Comparison of ENCODE assay signal across 8 mouse cellular contexts in genomic region chr10:80621940-80622660, GRCm38 (mm10). TPM values are rescaled to one million over a fixed set of nuclear protein-coding genes. Genes with fewer than 3 reads are reported as not detected.
DNase-seq lines count a peak whose midpoint lies in the region; ATAC-seq and TF ChIP-seq lines count a peak whose summit lies in the region.

No protein-coding gene starts in this region.

- no peak for TF ChIP-seq POLR2A in bone marrow macrophage, adult 2 months (IDR thresholded peaks at IDR 0.05; ENCODE audit: borderline replicate concordance, low read depth, low read length)
- TF ChIP-seq POLR2A in embryonic fibroblast, embryonic 13.5 days (IDR thresholded peaks at IDR 0.05; ENCODE audit: low read depth, low read length) = peak; percentile 59

- H3K4me3 ChIP-seq in bone marrow macrophage, adult 2 months (ENCODE audit: insufficient read depth, low read length) = peak overlapping the region; percentile 65
- H3K4me3 ChIP-seq in embryonic fibroblast, embryonic 13.5 days (ENCODE audit: insufficient read depth, low read length) = peak overlapping the region; percentile 44
- peak overlapping the region; percentile 74 for H3K4me3 ChIP-seq in kidney, embryonic 14.5 days (ENCODE audit: low read length)
- H3K4me3 ChIP-seq in limb, embryonic 15.5 days = peak overlapping the region; percentile 94

- H3K27me3 ChIP-seq in kidney, embryonic 14.5 days (ENCODE audit: control insufficient read depth, insufficient read depth, low read length) = no peaks in the 10 kb centered on the region
- H3K27me3 ChIP-seq in limb, embryonic 15.5 days = no peaks in the 10 kb centered on the region

- peaks cover 23% of the 10 kb centered on the region for H3K4me1 ChIP-seq in bone marrow macrophage, adult 2 months (ENCODE audit: control insufficient read depth, insufficient read depth, low read length)
- H3K4me1 ChIP-seq in embryonic fibroblast, embryonic 13.5 days (ENCODE audit: control insufficient read depth, insufficient read depth, low read length) = 0 out of 2 replicates have a peak, but pooled peaks cover 7% of the 10 kb centered on the region
- H3K4me1 ChIP-seq in kidney, embryonic 14.5 days (ENCODE audit: control insufficient read depth, insufficient read depth, low read length) = peaks cover 30% of the 10 kb centered on the region
- peaks cover 33% of the 10 kb centered on the region for H3K4me1 ChIP-seq in limb, embryonic 15.5 days

- under 1% methylated on average over 64 of the region's 64 CpGs for WGBS in kidney, embryonic 14.5 days
- WGBS in limb, embryonic 15.5 days = under 1% methylated on average over 64 of the region's 64 CpGs

- no peaks in the 10 kb centered on the region for H3K9me3 ChIP-seq in kidney, embryonic 14.5 days (ENCODE audit: control insufficient read depth, low read length)
- no peaks in the 10 kb centered on the region for H3K9me3 ChIP-seq in limb, embryonic 15.5 days

- H3K27ac ChIP-seq in bone marrow macrophage, adult 2 months (ENCODE audit: insufficient read depth, low read depth, low read length) = peak overlapping the region; percentile 83
- H3K27ac ChIP-seq in embryonic fibroblast, embryonic 13.5 days (ENCODE audit: insufficient read depth, low read length) = peak overlapping the region; percentile 83
- H3K27ac ChIP-seq in kidney, embryonic 14.5 days (ENCODE audit: low read depth, low read length) = peak overlapping the region; percentile 95
- peak overlapping the region; percentile 96 for H3K27ac ChIP-seq in limb, embryonic 15.5 days

- peak; percentile 94 for ATAC-seq in kidney, embryonic 14.5 days (ENCODE audit: low FRiP score, low TSS enrichment)
- ATAC-seq in limb, embryonic 15.5 days (ENCODE audit: insufficient number of reproducible peaks, low FRiP score, low TSS enrichment, low read depth) = peak; percentile 96

- peak overlapping the region; percentile 52; the same call in 1 of the 2 replicates for H3K9ac ChIP-seq in kidney, embryonic 14.5 days (ENCODE audit: low read depth, low read length)
- no peak overlapping the region; the same call in 1 of the 2 replicates for H3K9ac ChIP-seq in limb, embryonic 15.5 days

- H3K4me2 ChIP-seq in kidney, embryonic 14.5 days (replicated peaks; ENCODE audit: low read depth, low read length) = peak overlapping the region; percentile 82
- peak overlapping the region; percentile 56 for H3K4me2 ChIP-seq in limb, embryonic 15.5 days

- peaks cover 4% of the 10 kb centered on the region; the same call in 1 of the 2 replicates for H3K36me3 ChIP-seq in kidney, embryonic 14.5 days (ENCODE audit: control insufficient read depth, insufficient read depth, low read length)
- H3K36me3 ChIP-seq in limb, embryonic 15.5 days = no peaks in the 10 kb centered on the region

- DNase-seq in A20 (ENCODE audit: low read depth, low spot score) = peak; percentile 100
- DNase-seq in heart, adult 9 months (ENCODE audit: low spot score in 2 of 2) = peak; percentile 99
- DNase-seq in monocyte, adult 2 months (ENCODE audit: low read depth in 1 of 2, low spot score in 2 of 2) = peak; percentile 97 to 100
- peak; percentile 99 to 100 for DNase-seq in spleen, postnatal 36 days (ENCODE audit: low spot score in 2 of 2)

- TF ChIP-seq CTCF in bone marrow macrophage, adult 2 months (IDR thresholded peaks at IDR 0.05; ENCODE audit: low read depth, low read length) = no peak
- no peak for TF ChIP-seq CTCF in embryonic fibroblast, embryonic 13.5 days (IDR thresholded peaks at IDR 0.05; ENCODE audit: borderline replicate concordance, insufficient read depth, low read length)

RNA-seq across cellular contexts. Expression of gene Csnk1g2, which starts 0.5 kb away (rescaled TPM):
- polyA plus RNA-seq in bone marrow macrophage, adult 2 months (2012; ENCODE audit: insufficient read depth, insufficient read length, missing spikeins) = 87.3 and 98.4 TPM in 2 replicates
- 92.4 and 105 TPM in 2 replicates for polyA plus RNA-seq in embryonic fibroblast, embryonic 13.5 days (2011; ENCODE audit: insufficient read length, low read depth, missing spikeins)
- polyA plus RNA-seq in kidney, embryonic 14.5 days (2014; fragmentation: Nextera tagmentation; extraction: Ambion mirVana) = 127 and 134 TPM in 2 replicates
- 126 and 148 TPM in 2 replicates for polyA plus RNA-seq in limb, embryonic 15.5 days (2015; fragmentation: Nextera tagmentation; extraction: Ambion mirVana)

RNA-seq across cellular contexts. Expression of gene Gm49322, which starts 16.3 kb away (rescaled TPM):
- 1.1 and 2.1 TPM in 2 replicates for polyA plus RNA-seq in bone marrow macrophage, adult 2 months (2012; ENCODE audit: insufficient read depth, insufficient read length, missing spikeins)
- 0.63 and 0.91 TPM in 2 replicates for polyA plus RNA-seq in embryonic fibroblast, embryonic 13.5 days (2011; ENCODE audit: insufficient read length, low read depth, missing spikeins)
- polyA plus RNA-seq in kidney, embryonic 14.5 days (2014; fragmentation: Nextera tagmentation; extraction: Ambion mirVana) = 1.9 and 2.5 TPM in 2 replicates
- polyA plus RNA-seq in limb, embryonic 15.5 days (2015; fragmentation: Nextera tagmentation; extraction: Ambion mirVana) = 4.9 and 5.8 TPM in 2 replicates

RNA-seq across cellular contexts. Expression of gene Adat3, which starts 19.4 kb away (rescaled TPM):
- 2.2 and 3.2 TPM in 2 replicates for polyA plus RNA-seq in bone marrow macrophage, adult 2 months (2012; ENCODE audit: insufficient read depth, insufficient read length, missing spikeins)
- polyA plus RNA-seq in embryonic fibroblast, embryonic 13.5 days (2011; ENCODE audit: insufficient read length, low read depth, missing spikeins) = 1.4 and 2.9 TPM in 2 replicates
- 8.0 and 8.8 TPM in 2 replicates for polyA plus RNA-seq in kidney, embryonic 14.5 days (2014; fragmentation: Nextera tagmentation; extraction: Ambion mirVana)
- polyA plus RNA-seq in limb, embryonic 15.5 days (2015; fragmentation: Nextera tagmentation; extraction: Ambion mirVana) = 6.4 and 8.0 TPM in 2 replicates

RNA-seq across cellular contexts. Expression of gene Scamp4, which starts 19.4 kb away (rescaled TPM):
- polyA plus RNA-seq in bone marrow macrophage, adult 2 months (2012; ENCODE audit: insufficient read depth, insufficient read length, missing spikeins) = 29.3 and 35.4 TPM in 2 replicates
- 57.3 and 62.2 TPM in 2 replicates for polyA plus RNA-seq in embryonic fibroblast, embryonic 13.5 days (2011; ENCODE audit: insufficient read length, low read depth, missing spikeins)
- 88.5 and 103 TPM in 2 replicates for polyA plus RNA-seq in kidney, embryonic 14.5 days (2014; fragmentation: Nextera tagmentation; extraction: Ambion mirVana)
- polyA plus RNA-seq in limb, embryonic 15.5 days (2015; fragmentation: Nextera tagmentation; extraction: Ambion mirVana) = 100 and 102 TPM in 2 replicates

RNA-seq across cellular contexts. Expression of gene Abhd17a, which starts 32.0 kb away (rescaled TPM):
- 63.2 and 67.3 TPM in 2 replicates for polyA plus RNA-seq in bone marrow macrophage, adult 2 months (2012; ENCODE audit: insufficient read depth, insufficient read length, missing spikeins)
- 42.1 and 58.7 TPM in 2 replicates for polyA plus RNA-seq in embryonic fibroblast, embryonic 13.5 days (2011; ENCODE audit: insufficient read length, low read depth, missing spikeins)
- 125 and 130 TPM in 2 replicates for polyA plus RNA-seq in kidney, embryonic 14.5 days (2014; fragmentation: Nextera tagmentation; extraction: Ambion mirVana)
- polyA plus RNA-seq in limb, embryonic 15.5 days (2015; fragmentation: Nextera tagmentation; extraction: Ambion mirVana) = 97.0 and 104 TPM in 2 replicates

Comparison
In these comparisons a context has a peak if more than half of its experiments do, and no peak if none do; other contexts are left out.
1. Peak in every context shown above with its lines: DNase-seq, ATAC-seq, H3K4me3 ChIP-seq and H3K27ac ChIP-seq.
2. H3K4me3 ChIP-seq: peak in every context shown above with its lines; median percentile 94 in limb, embryonic 15.5 days; 74 in kidney, embryonic 14.5 days; 65 in bone marrow macrophage, adult 2 months; 44 in embryonic fibroblast, embryonic 13.5 days.